Mouse (Mus musculus) kidney, postnatal 10 days (tissue): ENCODE results near the gene Nus1.

Experiments
- DNase-seq: peaks from one replicate; pipeline ENCODE4 v3.0.0; 2021; ENCODE audit warnings: mixed read lengths

Nus1 gene

GRCm38 (mm10) chr10:52417299-52417997 lies at the start of gene Nus1:
Gene Nus1, plus strand, starts transcription at chr10:52417547.
- peak; percentile 98 for DNase-seq

GRCm38 (mm10) chr10:52368376-52368775 lies 49.0 kb upstream of the Nus1 start:
- no peak for DNase-seq

GRCm38 (mm10) chr10:52373834-52374233 lies 43.5 kb upstream of the Nus1 start:
- no peak for DNase-seq

- DNase-seq: no peak
Observed at GRCm38 (mm10) chr10:52374651-52375050, 42.7 kb upstream of the Nus1 start.

GRCm38 (mm10) chr10:52376422-52376821 lies 40.9 kb upstream of the Nus1 start:
- DNase-seq: no peak

- DNase-seq: no peak
Observed at GRCm38 (mm10) chr10:52377813-52378212, 39.5 kb upstream of the Nus1 start.

GRCm38 (mm10) chr10:52381321-52381801 lies 36.0 kb upstream of the Nus1 start:
- DNase-seq: no peak

GRCm38 (mm10) chr10:52381845-52382591 lies 35.3 kb upstream of the Nus1 start, which contains the start of gene Gopc:
Gene Gopc, minus strand, starts transcription at chr10:52382124.
- peak; percentile 99 for DNase-seq

GRCm38 (mm10) chr10:52383022-52383421 lies 34.3 kb upstream of the Nus1 start:
- DNase-seq: no peak

- DNase-seq: no peak
Observed at GRCm38 (mm10) chr10:52383522-52383921, 33.8 kb upstream of the Nus1 start.

- peak; percentile 76 for DNase-seq
Observed at GRCm38 (mm10) chr10:52384823-52385610, 32.3 kb upstream of the Nus1 start.

GRCm38 (mm10) chr10:52387192-52387591 lies 30.2 kb upstream of the Nus1 start:
- DNase-seq: no peak

- no peak for DNase-seq
Observed at GRCm38 (mm10) chr10:52388922-52389430, 28.4 kb upstream of the Nus1 start, which contains the start of gene Nepn. Gene Nepn, plus strand, starts transcription at chr10:52388972.

- no peak for DNase-seq
Observed at GRCm38 (mm10) chr10:52389438-52389837, 27.9 kb upstream of the Nus1 start.

GRCm38 (mm10) chr10:52391208-52391607 lies 26.1 kb upstream of the Nus1 start:
- no peak for DNase-seq

- DNase-seq: no peak
Observed at GRCm38 (mm10) chr10:52396647-52397046, 20.7 kb upstream of the Nus1 start.

- DNase-seq: no peak
Observed at GRCm38 (mm10) chr10:52398715-52399114, 18.6 kb upstream of the Nus1 start.

- DNase-seq: no peak
Observed at GRCm38 (mm10) chr10:52399722-52400121, 17.6 kb upstream of the Nus1 start.

GRCm38 (mm10) chr10:52405160-52405559 lies 12.2 kb upstream of the Nus1 start:
- no peak for DNase-seq

GRCm38 (mm10) chr10:52407526-52407925 lies 9.8 kb upstream of the Nus1 start:
- DNase-seq: no peak

- DNase-seq: no peak
Observed at GRCm38 (mm10) chr10:52415020-52415419, 2.3 kb upstream of the Nus1 start.

GRCm38 (mm10) chr10:52416458-52416857 lies 889 bp upstream of the Nus1 start:
- DNase-seq: no peak
